Mouse (Mus musculus): ENCODE measurements around the gene Trpd52l3. TPM values are rescaled to one million over a fixed set of nuclear protein-coding genes. Genes with fewer than 3 reads are reported as not detected.
A peak's percentile ranks its signal among the peaks of the same experiment; 100 is the strongest.
"Not testable (repeated sequence)": the region's sequence is repeated elsewhere in the genome, so short reads cannot be mapped to it uniquely, and the experiment has no call there.

Gene Trpd52l3
- polyA plus RNA-seq, 1 experiment from 2014 or later = not detected

GRCm38 (mm10) chr19:30000406-30001365 is 2.9 kb upstream of the Trpd52l3 start:
- no peak overlapping the region for H3K4me3 ChIP-seq
- no peak overlapping the region for H3K4me2 ChIP-seq (replicated peaks)
- ATAC-seq (ENCODE audit: low FRiP score, low read depth) = no peak
- H3K9me3 ChIP-seq = no peaks in the 10 kb centered on the region
- WGBS = 68% methylated on average over 12 of the region's 12 CpGs
- H3K4me1 ChIP-seq = no peaks in the 10 kb centered on the region
- H3K27me3 ChIP-seq = no peaks in the 10 kb centered on the region
- H3K9ac ChIP-seq = no peak overlapping the region
- H3K36me3 ChIP-seq = no peaks in the 10 kb centered on the region
- no peak overlapping the region for H3K27ac ChIP-seq

DNA sequence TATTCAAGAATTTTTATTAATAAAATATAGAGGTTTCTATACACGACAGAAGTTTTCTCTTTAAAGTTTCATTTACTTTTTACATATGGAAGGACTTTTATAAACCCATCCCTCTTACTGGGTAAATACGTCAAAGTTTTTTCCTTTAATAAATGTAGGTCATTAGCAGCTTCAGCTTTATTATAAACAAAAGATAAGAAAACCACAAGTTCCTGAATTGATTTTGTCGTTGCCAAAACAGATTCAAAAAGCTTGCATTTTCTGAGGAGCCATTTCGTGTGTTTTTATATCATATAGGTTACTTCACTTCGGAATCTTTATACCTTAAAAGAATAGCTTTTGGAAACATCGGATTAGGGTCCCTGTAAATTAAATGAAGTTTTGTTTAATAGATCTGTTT is 2.0 kb upstream of the Trpd52l3 start:
- WGBS = 81% methylated on average over 6 of the region's 6 CpGs
- Histone ChIP-seq H3K9ac (no peak overlapping the region), H3K4me1 (no peaks in the 10 kb centered on the region), H3K4me2 (replicated peaks) (no peak overlapping the region), H3K9me3 (no peaks in the 10 kb centered on the region), H3K4me3 (no peak overlapping the region), H3K27ac (no peak overlapping the region), H3K36me3 (no peaks in the 10 kb centered on the region), H3K27me3 (no peaks in the 10 kb centered on the region)
- ATAC-seq (ENCODE audit: low FRiP score, low read depth) = no peak

- Histone ChIP-seq H3K36me3 (no peaks in the 10 kb centered on the region), H3K27ac (no peak overlapping the region), H3K4me2 (replicated peaks) (no peak overlapping the region), H3K4me3 (no peak overlapping the region), H3K9ac (no peak overlapping the region), H3K27me3 (no peaks in the 10 kb centered on the region), H3K9me3 (no peaks in the 10 kb centered on the region), H3K4me1 (no peaks in the 10 kb centered on the region)
- ATAC-seq (ENCODE audit: low FRiP score, low read depth) = no peak
- 77% methylated on average over 3 of the region's 3 CpGs for WGBS
These were observed 2.8 kb downstream of the Trpd52l3 start for GRCm38 (mm10) chr19:30006371-30006770.

DNA sequence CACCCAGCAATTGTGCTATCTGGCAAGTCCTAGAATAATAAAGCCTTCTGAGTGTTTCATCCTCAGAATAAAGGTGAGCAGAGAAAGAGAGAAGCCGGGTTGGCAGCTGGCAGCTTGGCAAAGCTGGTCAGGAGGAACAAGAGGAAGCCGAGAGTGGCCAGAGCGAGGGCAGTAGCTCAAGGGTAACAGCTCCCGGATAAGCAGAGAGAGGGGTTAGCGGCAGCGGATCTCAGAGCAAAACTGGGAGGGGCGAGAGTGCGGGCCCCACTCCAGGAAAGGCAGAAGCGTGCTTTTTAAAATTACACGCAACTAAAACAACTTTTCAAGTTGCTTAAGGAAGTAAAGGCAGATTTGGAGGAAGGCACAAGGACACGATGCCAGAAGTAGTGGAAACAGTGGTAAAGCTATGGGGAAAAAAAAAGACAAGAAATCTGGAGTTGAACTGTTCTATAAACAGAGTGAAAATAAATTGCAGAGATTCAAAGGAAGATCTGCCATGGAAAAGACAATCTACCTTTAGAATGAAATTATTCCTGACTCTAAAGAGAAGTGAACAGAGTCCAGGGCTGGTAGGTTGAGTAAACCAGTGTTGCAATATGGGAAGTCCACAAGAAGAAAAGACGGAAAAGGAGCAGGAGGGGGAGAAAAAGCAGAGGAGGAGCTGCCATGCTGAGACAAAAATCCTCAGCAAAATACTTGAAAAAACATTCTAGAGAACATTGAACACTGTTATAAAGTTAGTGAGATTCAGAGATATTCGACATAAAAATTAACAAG is 7.1 kb downstream of the Trpd52l3 start:
- Histone ChIP-seq H3K9me3 (no peaks in the 10 kb centered on the region), H3K27me3 (no peaks in the 10 kb centered on the region), H3K4me2 (replicated peaks) (no peak overlapping the region), H3K27ac (no peak overlapping the region), H3K9ac (no peak overlapping the region), H3K4me1 (no peaks in the 10 kb centered on the region), H3K36me3 (no peaks in the 10 kb centered on the region), H3K4me3 (no peak overlapping the region)
- 77% methylated on average over 13 of the region's 13 CpGs for WGBS
- ATAC-seq (ENCODE audit: low FRiP score, low read depth) = no peak

GRCm38 (mm10) chr19:30014331-30014730 is 10.7 kb downstream of the Trpd52l3 start:
- Histone ChIP-seq H3K9me3 (no peaks in the 10 kb centered on the region), H3K4me2 (replicated peaks) (no peak overlapping the region), H3K36me3 (no peaks in the 10 kb centered on the region), H3K27ac (no peak overlapping the region), H3K27me3 (no peaks in the 10 kb centered on the region), H3K9ac (no peak overlapping the region), H3K4me1 (no peaks in the 10 kb centered on the region), H3K4me3 (no peak overlapping the region)
- no peak for ATAC-seq (ENCODE audit: low FRiP score, low read depth)
- 64% methylated on average over 3 of the region's 3 CpGs for WGBS

- WGBS = 71% methylated on average over 6 of the region's 6 CpGs
- no peaks in the 10 kb centered on the region for H3K9me3 ChIP-seq
- no peak overlapping the region for H3K4me3 ChIP-seq
- no peaks in the 10 kb centered on the region for H3K27me3 ChIP-seq
- no peaks in the 10 kb centered on the region for H3K4me1 ChIP-seq
- H3K4me2 ChIP-seq (replicated peaks) = no peak overlapping the region
- no peaks in the 10 kb centered on the region for H3K36me3 ChIP-seq
- no peak for ATAC-seq (ENCODE audit: low FRiP score, low read depth)
- H3K27ac ChIP-seq = no peak overlapping the region
- no peak overlapping the region for H3K9ac ChIP-seq
These were observed 12.6 kb downstream of the Trpd52l3 start for GRCm38 (mm10) chr19:30016156-30016555.

DNA sequence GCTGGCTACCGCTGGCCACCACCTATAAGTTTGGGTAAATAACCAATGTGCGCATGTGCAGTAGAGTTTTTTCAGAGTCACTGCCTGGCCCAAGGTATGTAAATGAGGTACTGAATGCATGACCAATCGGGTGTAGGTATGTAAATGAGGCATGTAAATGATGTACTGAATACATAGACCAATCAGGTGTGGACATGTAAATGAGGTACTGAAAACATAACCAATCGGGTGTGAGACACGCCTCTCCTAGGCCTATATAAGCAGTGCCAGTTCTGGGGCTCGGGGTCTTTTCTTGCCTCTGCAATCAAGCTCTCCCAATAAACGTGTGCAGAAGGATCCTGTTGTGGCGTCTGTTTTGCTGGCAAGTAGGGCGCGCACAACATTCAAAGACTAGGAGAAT is 19.8 kb downstream of the Trpd52l3 start:
- H3K27ac ChIP-seq; H3K4me2 ChIP-seq (replicated peaks); H3K27me3 ChIP-seq; H3K9me3 ChIP-seq; H3K4me1 ChIP-seq; H3K9ac ChIP-seq; ATAC-seq (ENCODE audit: low FRiP score, low read depth); H3K36me3 ChIP-seq; H3K4me3 ChIP-seq: not testable (repeated sequence)
- 94% methylated on average over 10 of the region's 10 CpGs for WGBS

- Histone ChIP-seq H3K9ac (no peak overlapping the region), H3K4me3 (peak overlapping the region; percentile 100)
These were observed 25.6 kb downstream of the Trpd52l3 start for GRCm38 (mm10) chr19:30029002-30029710.

GRCm38 (mm10) chr19:30029894-30030635 is 26.5 kb downstream of the Trpd52l3 start, which contains the start of gene Uhrf2:
Gene Uhrf2 (plus strand): TSS chr19:30030513.
- peaks cover 24% of the 10 kb centered on the region for H3K4me1 ChIP-seq
- no peaks in the 10 kb centered on the region for H3K9me3 ChIP-seq
- peak within 1 kb of the TSS; percentile 100 for H3K4me3 ChIP-seq
- peak within 1 kb of the TSS; percentile 78 for H3K4me2 ChIP-seq (replicated peaks)
- peak within 1 kb of the TSS; percentile 97 for H3K27ac ChIP-seq
- WGBS = 2% methylated on average over 73 of the region's 74 CpGs
- no peaks in the 10 kb centered on the region for H3K36me3 ChIP-seq
- peak within 1 kb of the TSS; percentile 99 for H3K9ac ChIP-seq
- no peaks in the 10 kb centered on the region for H3K27me3 ChIP-seq
- ATAC-seq (ENCODE audit: low FRiP score, low read depth) = peak; percentile 97

More at GRCm38 (mm10) chr19:30029002-30029710, 25.6 kb downstream of the Trpd52l3 start:
- Histone ChIP-seq H3K4me1 (peaks cover 18% of the 10 kb centered on the region), H3K36me3 (no peaks in the 10 kb centered on the region), H3K27me3 (no peaks in the 10 kb centered on the region), H3K9me3 (no peaks in the 10 kb centered on the region), H3K27ac (no peak overlapping the region), H3K4me2 (replicated peaks) (peak overlapping the region; percentile 78)
- no peak for ATAC-seq (ENCODE audit: low FRiP score, low read depth)
- WGBS = 37% methylated on average over 11 of the region's 11 CpGs

DNA sequence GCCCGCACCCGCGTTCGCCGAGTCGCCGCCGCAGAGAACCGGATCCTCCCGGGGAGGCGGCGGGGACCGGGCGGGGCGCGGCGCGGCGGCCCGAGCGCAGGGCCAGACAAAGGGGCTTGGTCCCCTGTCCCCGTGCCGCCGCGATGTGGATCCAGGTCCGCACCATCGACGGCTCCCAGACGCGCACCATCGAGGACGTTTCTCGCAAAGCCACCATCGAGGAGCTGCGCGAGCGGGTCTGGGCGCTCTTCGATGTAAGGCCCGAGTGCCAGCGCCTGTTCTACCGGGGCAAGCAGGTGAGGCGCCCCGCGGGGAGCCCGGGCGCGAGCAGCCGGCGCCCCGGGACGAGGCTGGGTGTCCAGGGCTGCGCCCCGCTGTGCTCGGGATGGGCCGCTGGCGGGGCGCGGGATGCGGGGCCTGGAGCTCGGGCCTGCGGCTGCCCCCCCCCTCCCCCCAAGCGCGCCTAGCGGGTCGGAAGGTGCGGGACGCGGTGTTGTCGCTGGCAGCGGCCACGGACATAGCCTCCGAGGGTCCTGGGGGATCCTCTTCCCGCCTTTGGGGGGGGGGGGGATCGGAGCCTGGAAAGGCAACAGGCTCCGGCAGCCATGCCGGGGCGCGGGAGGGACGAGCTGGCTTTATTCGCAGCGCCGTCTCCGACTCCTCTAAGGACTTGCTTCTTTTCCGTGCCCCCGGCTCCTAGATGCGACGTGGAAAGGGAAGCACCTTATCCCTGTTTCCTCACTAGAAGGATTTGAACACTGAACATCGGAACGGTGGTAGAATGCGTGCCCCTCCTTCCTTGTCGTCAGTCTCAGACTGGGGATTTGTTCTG is 27.3 kb downstream of the Trpd52l3 start:
- WGBS = under 1% methylated on average over 88 of the region's 92 CpGs
- Histone ChIP-seq H3K4me2 (replicated peaks) (peak overlapping the region; percentile 78), H3K9ac (peak overlapping the region; percentile 99), H3K4me1 (peaks cover 27% of the 10 kb centered on the region), H3K9me3 (no peaks in the 10 kb centered on the region), H3K4me3 (peak overlapping the region; percentile 100), H3K36me3 (no peaks in the 10 kb centered on the region), H3K27ac (peak overlapping the region; percentile 97), H3K27me3 (no peaks in the 10 kb centered on the region)
- no peak for ATAC-seq (ENCODE audit: low FRiP score, low read depth)

Measured in limb, embryonic 13.5 days (tissue).